ENCODE assay signal across 2 mouse cellular contexts in genomic region chr7:30420673-30421072, GRCm38 (mm10).
TF ChIP-seq lines count a peak whose summit lies in the region.

No protein-coding gene starts in this region.

TF ChIP-seq in CH12.LX, 34 proteins besides CTCF, POLR2A, EP300 and RAD21:
- TF ChIP-seq MAX (IDR thresholded peaks at IDR 0.05; ENCODE audit: low read length) (peak; percentile 92), CHD2 (IDR thresholded peaks at IDR 0.05; ENCODE audit: low read length) (no peak), ZNF384 (IDR thresholded peaks at IDR 0.05; ENCODE audit: low read depth, low read length) (0 out of 2 replicates have a peak, but pooled peaks have one; percentile 9)

TF ChIP-seq in MEL, 35 proteins besides CTCF, POLR2A, EP300 and RAD21:
- TF ChIP-seq MYC (IDR thresholded peaks at IDR 0.05; ENCODE audit: low read depth, low read length): peak; percentile 81; the same call in 1 of the 2 replicates
- TF ChIP-seq RCOR1 (IDR thresholded peaks at IDR 0.05; ENCODE audit: low read depth, low read length): no peak
- no peak for TF ChIP-seq ZC3H11A (IDR thresholded peaks at IDR 0.05; ENCODE audit: low read depth, low read length)
- TF ChIP-seq SIN3A (IDR thresholded peaks at IDR 0.05; ENCODE audit: low read length): no peak; the same call in 1 of the 2 replicates
- no peak for TF ChIP-seq POLR2AphosphoS5 (IDR thresholded peaks at IDR 0.05; ENCODE audit: borderline replicate concordance, low read depth, low read length)
- TF ChIP-seq MAX (IDR thresholded peaks at IDR 0.05; ENCODE audit: low read length): peak; percentile 71
- TF ChIP-seq MAFK (IDR thresholded peaks at IDR 0.05; ENCODE audit: borderline replicate concordance, low read depth, low read length): no peak
- TF ChIP-seq MAZ (IDR thresholded peaks at IDR 0.05; ENCODE audit: low read depth, low read length): no peak
- TF ChIP-seq MYB (IDR thresholded peaks at IDR 0.05; ENCODE audit: low read depth, low read length): no peak
- TF ChIP-seq MEF2A (IDR thresholded peaks at IDR 0.05; ENCODE audit: extremely low read depth, insufficient replicate concordance, low read depth, low read length, poor library complexity, severe bottlenecking): no peak
- no peak for TF ChIP-seq CHD1 (IDR thresholded peaks at IDR 0.05; ENCODE audit: low read depth, low read length)
- TF ChIP-seq POLR2AphosphoS2 (IDR thresholded peaks at IDR 0.05; ENCODE audit: low read length): no peak
- TF ChIP-seq TAL1 (IDR thresholded peaks at IDR 0.05; ENCODE audit: low read length): no peak
- peak; percentile 46; the same call in 1 of the 2 replicates for TF ChIP-seq MXI1 (IDR thresholded peaks at IDR 0.05; ENCODE audit: low read depth, low read length)
- TF ChIP-seq JUND (IDR thresholded peaks at IDR 0.05; ENCODE audit: low read depth, low read length): no peak
- no peak for TF ChIP-seq GABPA (IDR thresholded peaks at IDR 0.05; ENCODE audit: low read depth, low read length)
- TF ChIP-seq NELFE (IDR thresholded peaks at IDR 0.05; ENCODE audit: low read depth, low read length): no peak
- TF ChIP-seq CHD2 (IDR thresholded peaks at IDR 0.05; ENCODE audit: low read length): no peak
- no peak for TF ChIP-seq USF2 (IDR thresholded peaks at IDR 0.05; ENCODE audit: borderline replicate concordance in 1 of 2, insufficient read depth in 1 of 2, low read depth in 1 of 2, low read length in 2 of 2)
